Mouse (Mus musculus): ENCODE data around the gene Atrnl1. TPM values are rescaled to one million over a fixed set of nuclear protein-coding genes. Genes with fewer than 3 reads are reported as not detected.

The Atrnl1 gene
- total RNA-seq, 2 experiments from 2014 or later = 99.0 to 112 TPM

- no peak for DNase-seq (ENCODE audit: low spot score in 2 of 2)
Measured at GRCm38 (mm10) chr19:57922991-57923390, 312.2 kb downstream of the Atrnl1 start.

- no peak for DNase-seq (ENCODE audit: low spot score in 2 of 2)
Measured at GRCm38 (mm10) chr19:57924856-57925255, 314.0 kb downstream of the Atrnl1 start.

- no peak for DNase-seq (ENCODE audit: low spot score in 2 of 2)
Measured at GRCm38 (mm10) chr19:57925681-57926080, 314.8 kb downstream of the Atrnl1 start.

GRCm38 (mm10) chr19:57926164-57926860 is 315.5 kb downstream of the Atrnl1 start:
- no peak for DNase-seq (ENCODE audit: low spot score in 2 of 2)

GRCm38 (mm10) chr19:57926941-57927471 is 316.2 kb downstream of the Atrnl1 start:
- no peak for DNase-seq (ENCODE audit: low spot score in 2 of 2)

- no peak for DNase-seq (ENCODE audit: low spot score in 2 of 2)
Measured at GRCm38 (mm10) chr19:57927566-57928523, 317.0 kb downstream of the Atrnl1 start.

GRCm38 (mm10) chr19:57931626-57932025 is 320.8 kb downstream of the Atrnl1 start:
- no peak for DNase-seq (ENCODE audit: low spot score in 2 of 2)

- no peak for DNase-seq (ENCODE audit: low spot score in 2 of 2)
Measured at GRCm38 (mm10) chr19:57936865-57937264, 326.0 kb downstream of the Atrnl1 start.

- DNase-seq (ENCODE audit: low spot score in 2 of 2) = no peak
Measured at GRCm38 (mm10) chr19:57939166-57939565, 328.3 kb downstream of the Atrnl1 start.

GRCm38 (mm10) chr19:57941529-57941928 is 330.7 kb downstream of the Atrnl1 start:
- DNase-seq (ENCODE audit: low spot score in 2 of 2) = peak; percentile 52 to 64

GRCm38 (mm10) chr19:57942281-57942680 is 331.4 kb downstream of the Atrnl1 start:
- no peak for DNase-seq (ENCODE audit: low spot score in 2 of 2)

- DNase-seq (ENCODE audit: low spot score in 2 of 2) = no peak
Measured at GRCm38 (mm10) chr19:57943308-57943707, 332.5 kb downstream of the Atrnl1 start.

- DNase-seq (ENCODE audit: low spot score in 2 of 2) = no peak
Measured at GRCm38 (mm10) chr19:57944680-57945079, 333.8 kb downstream of the Atrnl1 start.

GRCm38 (mm10) chr19:57945626-57946250 is 334.9 kb downstream of the Atrnl1 start:
- DNase-seq (ENCODE audit: low spot score in 2 of 2) = no peak

GRCm38 (mm10) chr19:57948489-57948888 is 337.7 kb downstream of the Atrnl1 start:
- no peak for DNase-seq (ENCODE audit: low spot score in 2 of 2)

GRCm38 (mm10) chr19:57949260-57949917 is 338.6 kb downstream of the Atrnl1 start:
- DNase-seq (ENCODE audit: low spot score in 2 of 2) = no peak

GRCm38 (mm10) chr19:57954131-57954530 is 343.3 kb downstream of the Atrnl1 start:
- no peak for DNase-seq (ENCODE audit: low spot score in 2 of 2)

- DNase-seq (ENCODE audit: low spot score in 2 of 2) = no peak
Measured at GRCm38 (mm10) chr19:57956459-57956858, 345.6 kb downstream of the Atrnl1 start.

GRCm38 (mm10) chr19:57957363-57957762 is 346.5 kb downstream of the Atrnl1 start:
- DNase-seq (ENCODE audit: low spot score in 2 of 2) = no peak

- no peak for DNase-seq (ENCODE audit: low spot score in 2 of 2)
Measured at GRCm38 (mm10) chr19:57958154-57958553, 347.3 kb downstream of the Atrnl1 start.

GRCm38 (mm10) chr19:57958726-57959125 is 347.9 kb downstream of the Atrnl1 start:
- no peak for DNase-seq (ENCODE audit: low spot score in 2 of 2)

Data from left cerebral cortex, adult 18-20 months (tissue).